Mouse (Mus musculus) liver (tissue): ENCODE measurements around the gene Myh14.
A peak's percentile ranks its signal among the peaks of the same experiment; 100 is the strongest.

ENCODE experiments used
- DNase-seq: peaks from one replicate; pipeline ENCODE4 v3.0.0-alpha.2; 2020; ENCODE audit warnings: mixed read lengths

Gene Myh14

GRCm38 (mm10) chr7:44669103-44669502 lies 1.5 kb downstream of the Myh14 start:
- no peak for DNase-seq

GRCm38 (mm10) chr7:44667996-44668738 lies 2.5 kb downstream of the Myh14 start:
- DNase-seq = no peak

- DNase-seq = no peak
Observed at GRCm38 (mm10) chr7:44666462-44666861, 4.2 kb downstream of the Myh14 start.

GRCm38 (mm10) chr7:44664731-44665130 lies 5.9 kb downstream of the Myh14 start:
- DNase-seq = no peak

GRCm38 (mm10) chr7:44663546-44663945 lies 7.1 kb downstream of the Myh14 start:
- no peak for DNase-seq

- no peak for DNase-seq
Observed at GRCm38 (mm10) chr7:44662569-44662968, 8.1 kb downstream of the Myh14 start.

GRCm38 (mm10) chr7:44662168-44662567 lies 8.5 kb downstream of the Myh14 start:
- no peak for DNase-seq

GRCm38 (mm10) chr7:44661219-44661618 lies 9.4 kb downstream of the Myh14 start:
- DNase-seq = no peak

GRCm38 (mm10) chr7:44655504-44655903 lies 15.1 kb downstream of the Myh14 start:
- peak; percentile 61 for DNase-seq

GRCm38 (mm10) chr7:44653773-44654172 lies 16.9 kb downstream of the Myh14 start:
- peak; percentile 31 for DNase-seq

GRCm38 (mm10) chr7:44651416-44651815 lies 19.2 kb downstream of the Myh14 start:
- DNase-seq = no peak

- DNase-seq = peak; percentile 39
Observed at GRCm38 (mm10) chr7:44649990-44650389, 20.7 kb downstream of the Myh14 start.

GRCm38 (mm10) chr7:44649094-44649610 lies 21.5 kb downstream of the Myh14 start:
- DNase-seq = no peak

GRCm38 (mm10) chr7:44647729-44648128 lies 22.9 kb downstream of the Myh14 start:
- DNase-seq = no peak

GRCm38 (mm10) chr7:44647042-44647724 lies 23.5 kb downstream of the Myh14 start:
- DNase-seq = peak; percentile 58

- DNase-seq = no peak
Observed at GRCm38 (mm10) chr7:44645951-44646350, 24.7 kb downstream of the Myh14 start.

- no peak for DNase-seq
Observed at GRCm38 (mm10) chr7:44645256-44645655, 25.4 kb downstream of the Myh14 start.

GRCm38 (mm10) chr7:44641887-44642286 lies 28.8 kb downstream of the Myh14 start:
- peak; percentile 34 for DNase-seq

- no peak for DNase-seq
Observed at GRCm38 (mm10) chr7:44640843-44641605, 29.6 kb downstream of the Myh14 start.

GRCm38 (mm10) chr7:44638663-44639062 lies 32.0 kb downstream of the Myh14 start:
- no peak for DNase-seq

GRCm38 (mm10) chr7:44636684-44637083 lies 34.0 kb downstream of the Myh14 start:
- DNase-seq = no peak

GRCm38 (mm10) chr7:44633407-44633806 lies 37.2 kb downstream of the Myh14 start:
- no peak for DNase-seq

GRCm38 (mm10) chr7:44632676-44633075 lies 38.0 kb downstream of the Myh14 start:
- DNase-seq = no peak
